Mouse (Mus musculus): Measurements from ENCODE around the gene Zzz3.

The Zzz3 gene

GRCm38 (mm10) chr3:152468032-152468431, 72.8 kb downstream of the Zzz3 start:
- no peak for DNase-seq

- no peak for DNase-seq
These were observed 73.3 kb downstream of the Zzz3 start for GRCm38 (mm10) chr3:152468569-152469041.

GRCm38 (mm10) chr3:152469423-152470200, 74.3 kb downstream of the Zzz3 start:
- DNase-seq = no peak

- no peak for DNase-seq
These were observed 75.1 kb downstream of the Zzz3 start for GRCm38 (mm10) chr3:152470347-152470746.

- DNase-seq = no peak
These were observed 77.4 kb downstream of the Zzz3 start for GRCm38 (mm10) chr3:152472676-152473075.

- DNase-seq = peak; percentile 26
These were observed 79.5 kb downstream of the Zzz3 start for GRCm38 (mm10) chr3:152474582-152475277.

GRCm38 (mm10) chr3:152475278-152475669, 80.0 kb downstream of the Zzz3 start:
- no peak for DNase-seq

- no peak for DNase-seq
These were observed 80.6 kb downstream of the Zzz3 start for GRCm38 (mm10) chr3:152475894-152476293.

GRCm38 (mm10) chr3:152477796-152478527, 82.7 kb downstream of the Zzz3 start:
- DNase-seq = peak; percentile 31

- DNase-seq = no peak
These were observed 83.5 kb downstream of the Zzz3 start for GRCm38 (mm10) chr3:152478599-152479435.

- DNase-seq = no peak
These were observed 85.1 kb downstream of the Zzz3 start for GRCm38 (mm10) chr3:152480336-152480735.

- DNase-seq = no peak
These were observed 86.9 kb downstream of the Zzz3 start for GRCm38 (mm10) chr3:152482182-152482581.

GRCm38 (mm10) chr3:152483800-152484199, 88.5 kb downstream of the Zzz3 start:
- no peak for DNase-seq

- DNase-seq = no peak
These were observed 88.9 kb downstream of the Zzz3 start for GRCm38 (mm10) chr3:152484206-152484605.

GRCm38 (mm10) chr3:152488964-152489363, 93.7 kb downstream of the Zzz3 start:
- no peak for DNase-seq

- DNase-seq = no peak
These were observed 95.2 kb downstream of the Zzz3 start for GRCm38 (mm10) chr3:152490423-152490822.

- DNase-seq = no peak
These were observed 97.0 kb downstream of the Zzz3 start for GRCm38 (mm10) chr3:152492241-152492640.

- no peak for DNase-seq
These were observed 98.5 kb downstream of the Zzz3 start for GRCm38 (mm10) chr3:152493813-152494212.

- DNase-seq = no peak
These were observed 99.5 kb downstream of the Zzz3 start for GRCm38 (mm10) chr3:152494667-152495360.

GRCm38 (mm10) chr3:152495415-152495898, 100.2 kb downstream of the Zzz3 start:
- no peak for DNase-seq

GRCm38 (mm10) chr3:152497084-152497483, 101.8 kb downstream of the Zzz3 start:
- DNase-seq = no peak

GRCm38 (mm10) chr3:152497842-152498241, 102.6 kb downstream of the Zzz3 start:
- DNase-seq = no peak

All from cerebellum, adult 9-10 months (tissue).